Mouse (Mus musculus): ENCODE data around the gene Axin2.
A peak's percentile ranks its signal among the peaks of the same experiment; 100 is the strongest.

Gene Axin2

GRCm38 (mm10) chr11:108902303-108902702, 17.8 kb upstream of the Axin2 start:
- no peak for DNase-seq (ENCODE audit: low read depth, low spot score)

GRCm38 (mm10) chr11:108906590-108907254, 13.4 kb upstream of the Axin2 start:
- DNase-seq (ENCODE audit: low read depth, low spot score): no peak

- no peak for DNase-seq (ENCODE audit: low read depth, low spot score)
Observed at GRCm38 (mm10) chr11:108909396-108910195, 10.6 kb upstream of the Axin2 start.

- no peak for DNase-seq (ENCODE audit: low read depth, low spot score)
Observed at GRCm38 (mm10) chr11:108910328-108910886, 9.7 kb upstream of the Axin2 start.

GRCm38 (mm10) chr11:108910903-108911302, 9.2 kb upstream of the Axin2 start:
- no peak for DNase-seq (ENCODE audit: low read depth, low spot score)

GRCm38 (mm10) chr11:108912174-108912573, 8.0 kb upstream of the Axin2 start:
- no peak for DNase-seq (ENCODE audit: low read depth, low spot score)

GRCm38 (mm10) chr11:108917422-108918324, 2.5 kb upstream of the Axin2 start:
- peak; percentile 52 for DNase-seq (ENCODE audit: low read depth, low spot score)

GRCm38 (mm10) chr11:108920636-108921505, 722 bp downstream of the Axin2 start:
- peak; percentile 93 for DNase-seq (ENCODE audit: low read depth, low spot score)

- peak; percentile 63 for DNase-seq (ENCODE audit: low read depth, low spot score)
Observed at GRCm38 (mm10) chr11:108921506-108922455, 1.6 kb downstream of the Axin2 start.

GRCm38 (mm10) chr11:108922511-108923187, 2.5 kb downstream of the Axin2 start:
- peak; percentile 71 for DNase-seq (ENCODE audit: low read depth, low spot score)

GRCm38 (mm10) chr11:108923188-108923575, 3.0 kb downstream of the Axin2 start:
- no peak for DNase-seq (ENCODE audit: low read depth, low spot score)

GRCm38 (mm10) chr11:108923781-108924180, 3.6 kb downstream of the Axin2 start:
- DNase-seq (ENCODE audit: low read depth, low spot score): no peak

- DNase-seq (ENCODE audit: low read depth, low spot score): no peak
Observed at GRCm38 (mm10) chr11:108924346-108924745, 4.2 kb downstream of the Axin2 start.

GRCm38 (mm10) chr11:108925202-108925601, 5.1 kb downstream of the Axin2 start:
- peak; percentile 92 for DNase-seq (ENCODE audit: low read depth, low spot score)

GRCm38 (mm10) chr11:108925826-108926225, 5.7 kb downstream of the Axin2 start:
- no peak for DNase-seq (ENCODE audit: low read depth, low spot score)

GRCm38 (mm10) chr11:108926345-108927092, 6.4 kb downstream of the Axin2 start:
- DNase-seq (ENCODE audit: low read depth, low spot score): no peak

- DNase-seq (ENCODE audit: low read depth, low spot score): no peak
Observed at GRCm38 (mm10) chr11:108927093-108927444, 6.9 kb downstream of the Axin2 start.

- DNase-seq (ENCODE audit: low read depth, low spot score): no peak
Observed at GRCm38 (mm10) chr11:108928096-108928495, 7.9 kb downstream of the Axin2 start.

Measured in mesoderm, embryonic 11.5 days (tissue).